Mouse (Mus musculus) cerebral cortex, adult 2 months (tissue): ENCODE measurements around the gene Gsg1l.

Experiments used
- WGBS: fragments of 180-500 bp; shearing (Covaris S2); methylation state at CpG from one replicate; pipeline ENCODE4 v1.1.7; 2018; 5-methylcytosine and 5-hydroxymethylcytosine counted together

Gsg1l gene

DNA sequence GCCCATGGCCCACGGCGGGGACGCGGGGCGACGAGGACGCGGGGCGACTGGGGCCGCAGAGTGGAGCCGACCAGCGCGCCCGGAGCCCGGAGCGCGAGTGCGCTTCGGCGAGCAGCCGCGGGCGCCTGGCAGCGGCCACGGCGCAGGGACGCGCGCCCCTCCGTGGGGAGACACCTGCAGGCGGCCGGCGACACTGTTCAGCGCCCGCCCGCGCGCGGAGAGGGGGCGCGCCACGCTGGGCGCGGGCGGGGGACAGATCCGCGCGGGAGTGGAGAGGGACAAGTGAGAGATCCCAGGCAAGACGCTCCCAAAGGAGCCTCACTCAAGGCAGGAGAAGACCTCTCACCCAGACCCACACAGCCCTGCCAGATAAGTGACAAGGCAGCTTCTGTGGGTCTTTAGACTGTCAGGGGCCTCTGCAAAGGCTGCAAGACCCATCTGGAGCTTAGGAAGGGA, at the start of gene Gsg1l:
TSS of gene Gsg1l (minus strand) at position 126 of the 456 bp plus-strand sequence.
- WGBS, result under 1% methylated on average over 45 of the region's 49 CpGs

DNA sequence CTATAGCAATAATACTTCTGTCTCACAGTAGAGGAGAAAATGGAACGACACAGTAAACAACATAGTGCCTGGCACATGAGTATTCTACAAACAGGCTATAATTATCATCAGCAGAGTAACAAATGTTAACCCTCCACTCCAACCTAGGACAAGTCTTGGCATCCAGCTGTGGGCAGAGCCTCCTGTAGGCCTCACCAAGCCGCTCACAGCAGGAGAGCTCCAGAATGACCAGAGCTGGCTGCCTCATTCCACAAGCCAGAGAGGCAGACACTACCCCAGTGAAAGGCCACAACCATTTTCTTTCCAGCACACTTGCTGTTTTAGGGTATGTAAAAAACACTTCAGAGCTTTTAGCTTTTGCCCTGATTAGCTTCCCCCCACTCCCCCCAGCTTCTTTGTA, 45.5 kb upstream of the Gsg1l start:
- 76% methylated on average over 2 of the region's 2 CpGs for WGBS

DNA sequence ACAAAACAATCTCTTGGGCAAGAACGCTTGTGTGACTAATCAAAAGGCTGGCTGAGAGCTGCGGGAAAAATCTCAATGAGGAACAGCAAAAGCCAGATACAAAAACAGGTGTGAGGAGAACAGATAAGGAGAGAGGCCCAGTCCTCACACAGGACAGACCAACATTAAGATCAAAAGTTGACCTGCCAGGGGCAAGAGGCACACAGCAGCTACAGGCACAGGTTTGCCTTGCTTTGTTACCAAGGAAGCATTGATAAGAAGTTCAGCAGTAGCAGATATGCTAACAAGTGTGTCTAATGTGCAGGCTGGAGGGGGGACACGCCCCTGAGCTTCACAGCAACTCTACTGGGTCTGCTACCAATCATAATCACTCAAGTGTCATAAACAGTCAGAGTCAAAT, 44.3 kb upstream of the Gsg1l start:
- WGBS, result 63% methylated on average over 3 of the region's 3 CpGs

DNA sequence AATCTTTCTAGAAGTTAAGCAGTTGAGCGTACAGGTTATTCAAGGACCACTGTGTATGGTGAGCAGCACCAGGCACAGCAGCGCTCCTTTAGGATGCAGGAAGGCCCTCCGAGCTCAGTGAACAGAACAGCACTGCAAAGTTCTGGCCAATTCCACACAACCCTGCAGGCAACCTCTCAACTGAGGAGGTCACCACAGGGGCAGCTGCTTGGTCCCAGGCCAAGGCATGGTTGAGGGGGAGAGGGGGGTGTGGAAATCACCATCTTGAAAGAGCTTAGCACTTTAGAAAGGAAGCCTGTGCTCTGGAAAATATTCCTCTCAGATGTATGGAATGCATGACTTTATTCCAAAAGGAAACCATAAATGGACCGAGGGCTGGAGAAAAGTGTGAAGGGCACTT, 39.3 kb upstream of the Gsg1l start:
- 87% methylated on average over 4 of the region's 4 CpGs for WGBS

DNA sequence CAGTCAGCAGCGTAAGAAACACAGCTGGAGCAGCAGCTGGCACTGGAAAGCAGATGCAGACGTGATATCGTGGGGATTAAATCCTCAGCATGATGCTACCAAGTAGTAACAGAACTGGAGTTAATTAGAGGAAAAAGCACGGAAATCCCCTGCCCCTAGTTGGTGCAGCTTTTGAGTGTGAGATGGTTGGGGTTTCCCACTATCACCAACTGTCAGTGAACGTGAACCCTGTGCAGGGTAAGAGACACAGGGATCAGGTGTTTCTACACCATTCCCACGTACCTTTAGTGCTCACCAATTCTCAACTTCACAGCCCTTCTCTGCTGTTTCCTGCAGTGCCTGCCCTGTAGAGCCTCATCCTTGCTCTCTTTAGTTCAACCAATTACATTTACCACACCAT, 37.6 kb upstream of the Gsg1l start:
- WGBS, result 66% methylated on average over 6 of the region's 6 CpGs

DNA sequence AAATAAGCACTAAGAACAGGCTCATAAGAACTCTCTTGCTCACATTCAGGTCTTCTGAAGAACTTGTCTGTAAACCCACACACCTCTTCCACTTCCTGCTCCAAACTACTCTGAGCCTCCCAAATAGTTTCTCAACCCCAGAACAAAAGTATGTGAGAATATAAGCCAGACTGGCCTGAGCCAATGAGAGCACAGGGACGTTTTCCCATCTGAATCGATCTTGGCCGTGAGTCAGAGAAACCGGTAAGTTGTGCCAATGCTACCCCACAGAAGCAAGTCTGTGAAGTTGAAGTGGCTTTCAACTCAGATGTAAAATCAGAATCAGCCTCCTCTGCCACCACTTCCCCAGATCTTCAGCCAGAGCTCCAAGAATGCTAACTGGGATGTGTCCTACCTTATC, 31.1 kb upstream of the Gsg1l start:
- WGBS, result 36% methylated on average over 4 of the region's 4 CpGs

DNA sequence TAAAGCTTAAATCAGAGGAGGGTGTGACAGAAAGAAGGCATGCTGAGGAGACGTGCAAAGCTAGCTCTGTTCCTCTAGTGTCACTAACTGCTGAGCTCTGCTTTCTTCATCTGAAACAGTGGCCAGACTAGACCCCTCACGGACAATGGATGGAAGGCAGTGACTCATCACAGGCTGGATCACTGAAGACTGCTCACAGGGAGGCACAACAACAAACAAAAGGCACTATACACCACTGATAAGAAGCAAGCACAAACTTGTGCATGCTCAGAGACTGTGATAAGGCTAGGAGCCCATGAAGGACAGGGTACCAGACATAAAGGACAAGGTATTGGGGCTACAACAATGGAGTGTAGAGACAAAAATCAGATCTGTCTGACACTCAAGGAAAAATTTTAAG, 29.0 kb upstream of the Gsg1l start:
- WGBS, result 57% methylated on average over 2 of the region's 2 CpGs

DNA sequence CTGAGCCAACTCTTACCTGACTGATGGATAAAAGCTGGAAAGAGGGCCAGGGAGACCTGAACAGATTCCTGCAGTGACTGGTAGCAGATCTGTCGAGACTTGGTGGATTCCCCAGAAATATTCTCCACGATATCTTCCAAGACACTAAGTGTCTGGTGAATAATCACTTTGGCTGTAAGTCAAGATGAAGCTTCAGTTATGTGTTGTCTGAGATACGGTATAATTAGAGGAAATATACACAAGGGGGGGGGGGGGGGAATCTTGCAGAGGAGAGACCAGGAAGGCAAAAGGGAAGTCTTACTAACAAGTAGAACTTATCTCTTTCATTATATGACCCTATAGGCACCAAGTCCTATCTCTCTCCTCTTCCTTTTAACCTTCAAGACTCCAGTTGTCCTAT, 27.7 kb upstream of the Gsg1l start:
- 41% methylated on average over 3 of the region's 3 CpGs for WGBS

DNA sequence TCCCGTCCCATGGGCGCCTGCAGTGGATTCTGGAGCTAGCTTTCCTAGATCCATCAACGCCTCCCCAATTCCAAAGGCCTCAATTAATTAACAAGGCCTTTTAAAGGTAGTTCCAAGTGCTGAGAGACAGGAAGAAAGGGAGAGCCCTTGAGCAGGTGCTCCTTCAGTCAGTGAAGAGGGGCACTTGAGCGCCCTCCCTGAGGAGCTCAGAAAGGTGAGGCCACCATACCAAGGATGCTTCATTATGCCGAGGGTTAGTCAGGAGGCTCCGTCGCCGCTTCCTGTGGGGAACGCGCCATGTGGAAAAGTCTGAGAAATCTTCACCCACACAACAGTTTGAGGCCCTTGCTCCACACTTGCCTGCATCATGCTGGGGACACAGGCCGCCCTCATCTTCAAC, 18.2 kb upstream of the Gsg1l start:
- 74% methylated on average over 11 of the region's 11 CpGs for WGBS

DNA sequence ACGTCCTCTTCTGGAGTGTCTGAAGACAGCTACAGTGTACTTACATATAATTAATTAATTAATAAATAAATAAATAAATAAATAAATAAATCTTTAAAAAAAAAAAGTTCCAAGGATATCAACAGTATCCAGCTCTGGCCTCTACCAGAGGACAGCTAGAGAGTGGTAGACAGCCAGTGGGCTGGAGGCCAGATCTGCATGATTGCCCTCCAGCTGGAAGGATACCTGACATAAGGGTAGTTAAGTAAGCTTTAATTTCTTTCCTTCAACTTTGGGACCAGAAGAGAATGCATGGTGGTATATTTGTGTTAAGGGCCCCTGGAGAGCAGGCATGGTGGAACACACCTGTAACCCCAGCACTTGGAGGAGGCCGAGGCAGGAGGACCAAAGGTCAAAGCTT, 17.6 kb upstream of the Gsg1l start:
- 95% methylated on average over 2 of the region's 2 CpGs for WGBS

DNA sequence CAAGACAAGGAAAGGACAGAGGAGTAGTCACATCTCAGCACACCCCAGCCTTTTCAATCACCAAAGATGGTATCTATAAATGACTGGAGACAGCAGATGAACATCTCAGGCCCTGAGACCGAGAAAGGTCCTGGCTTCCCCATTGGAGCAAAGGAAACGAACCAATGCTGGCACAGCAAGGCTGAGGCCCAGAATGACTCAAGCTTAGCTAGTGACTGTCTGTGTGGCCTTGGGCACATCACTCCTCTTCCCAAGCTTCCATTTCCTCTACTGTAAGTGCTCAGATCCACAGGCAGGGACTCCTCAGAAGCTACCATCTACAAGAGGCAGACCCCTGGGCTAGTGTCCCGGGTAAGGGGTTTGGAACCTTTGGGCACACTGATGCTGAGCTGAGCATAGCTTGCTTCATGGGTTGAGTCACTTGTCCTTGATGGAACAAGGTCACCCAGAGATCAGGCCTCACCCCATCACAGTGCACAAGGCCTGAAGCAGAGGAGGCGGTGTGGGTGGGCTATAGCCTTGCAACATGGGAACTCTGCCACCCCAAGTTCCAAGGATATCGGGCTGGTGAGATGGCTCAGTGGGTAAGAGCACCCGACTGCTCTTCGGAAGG, 17.1 kb upstream of the Gsg1l start:
- WGBS, result 98% methylated on average over 7 of the region's 7 CpGs

DNA sequence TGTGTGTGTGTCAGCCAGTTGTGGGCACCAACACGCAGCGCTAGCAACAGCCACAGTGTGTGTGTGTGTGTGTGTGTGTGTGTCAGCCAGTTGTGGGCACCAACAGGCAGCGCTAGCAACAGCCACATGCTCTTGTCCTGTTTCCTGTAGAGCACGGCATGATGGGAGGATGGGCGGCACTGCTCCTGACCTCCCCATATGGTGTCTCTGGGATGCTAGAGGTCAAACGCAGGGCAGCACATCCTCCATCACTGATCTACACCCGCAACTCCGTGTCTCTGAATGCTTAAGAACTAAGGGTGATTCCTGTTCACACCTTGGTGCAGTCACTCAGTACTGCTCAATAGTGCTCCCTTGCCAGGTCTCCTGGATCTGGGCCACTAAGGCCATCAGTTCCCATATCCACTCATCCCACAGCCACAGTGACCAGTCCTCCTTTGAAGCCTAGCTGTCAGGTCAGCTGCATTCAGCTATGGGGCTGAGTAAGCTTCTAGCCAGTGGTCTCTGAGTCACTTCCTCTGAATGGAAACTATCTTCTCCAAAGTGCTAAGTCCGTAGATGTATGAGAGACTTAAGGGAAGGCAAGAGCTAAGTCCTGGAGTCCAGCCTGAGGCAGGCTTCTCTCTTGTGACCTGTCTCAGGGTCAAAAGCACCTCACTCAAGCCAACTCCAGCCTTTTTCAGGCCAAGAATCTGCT, 15.2 kb upstream of the Gsg1l start:
- WGBS, result 82% methylated on average over 7 of the region's 9 CpGs

DNA sequence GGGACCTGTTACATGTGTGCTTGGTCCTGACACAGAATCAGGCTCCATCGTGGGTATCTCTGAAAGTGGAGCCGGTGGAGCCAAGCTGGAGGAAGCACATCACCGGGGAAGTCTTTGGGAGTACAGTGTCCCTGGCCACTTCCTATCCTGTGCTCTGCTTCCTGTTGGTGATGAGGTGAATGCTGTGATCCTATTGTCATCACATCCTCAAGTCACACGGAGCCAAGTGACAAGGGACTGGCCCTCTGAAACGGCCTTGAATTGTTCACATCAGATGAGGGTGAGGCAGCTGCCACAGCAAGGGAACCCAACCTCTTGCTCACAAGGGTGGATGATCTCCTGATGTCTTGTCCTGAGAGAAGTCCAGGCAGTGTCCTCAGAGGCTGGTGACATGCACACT, 14.4 kb upstream of the Gsg1l start:
- WGBS, result 72% methylated on average over 5 of the region's 5 CpGs

DNA sequence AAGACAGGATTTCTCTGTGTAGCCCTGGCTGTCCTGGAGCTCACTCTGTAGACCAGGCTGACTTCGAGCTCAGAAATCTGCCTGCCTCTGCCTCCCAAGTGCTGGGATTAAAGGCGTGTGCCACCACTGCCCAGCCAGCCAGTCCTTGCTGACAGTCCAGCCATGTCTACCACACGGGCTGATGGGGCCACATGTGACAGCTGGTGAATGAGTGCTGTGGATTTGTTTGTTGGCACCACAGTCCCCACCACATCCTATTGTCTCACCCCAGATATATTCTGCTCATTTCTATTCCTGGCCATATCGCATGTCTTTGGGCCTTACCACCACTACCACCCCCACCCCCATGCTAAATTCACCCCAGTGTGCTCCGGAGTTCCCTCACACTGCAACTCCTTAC, 12.5 kb upstream of the Gsg1l start:
- 93% methylated on average over 5 of the region's 5 CpGs for WGBS

DNA sequence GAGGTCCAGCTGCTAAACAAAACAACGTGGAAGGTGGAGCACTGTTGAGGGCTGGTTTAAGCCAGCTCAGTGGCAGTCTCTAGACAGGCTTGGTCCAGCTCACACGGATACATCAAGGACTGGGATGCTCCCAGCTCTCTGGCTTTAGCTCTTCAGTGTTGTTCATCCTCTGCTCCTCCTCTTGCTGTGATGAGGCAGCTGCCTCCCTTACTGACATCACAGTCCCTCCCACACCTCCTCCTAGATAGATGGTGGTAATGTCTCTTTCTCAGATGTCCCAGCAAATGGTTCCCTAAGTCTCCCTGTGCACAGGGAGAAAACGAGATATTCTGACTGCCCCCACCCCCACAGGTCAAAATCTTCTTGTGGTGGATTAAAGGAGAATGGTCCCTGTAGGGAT, 11.0 kb upstream of the Gsg1l start:
- WGBS, result 31% methylated on average over 3 of the region's 3 CpGs

DNA sequence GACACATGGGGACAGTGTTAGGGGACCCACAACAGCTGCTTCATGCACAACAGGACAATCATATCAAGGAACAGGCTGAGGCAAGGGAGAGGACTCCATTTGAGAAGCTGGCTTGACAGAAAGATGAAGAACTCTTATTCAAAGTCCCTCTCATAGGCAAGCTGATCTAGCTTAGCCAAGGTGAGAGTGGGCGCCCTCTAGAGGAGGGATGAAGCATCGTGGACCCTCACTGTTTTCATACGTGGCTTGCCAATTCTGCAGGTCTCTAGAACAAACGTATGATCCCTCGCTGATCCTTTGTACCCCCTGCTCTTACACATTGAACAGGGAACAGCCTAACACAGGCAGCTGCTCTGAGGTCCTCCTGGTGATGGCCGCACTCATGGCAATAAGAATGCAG, 7.6 kb upstream of the Gsg1l start:
- WGBS, result 12% methylated on average over 6 of the region's 6 CpGs

DNA sequence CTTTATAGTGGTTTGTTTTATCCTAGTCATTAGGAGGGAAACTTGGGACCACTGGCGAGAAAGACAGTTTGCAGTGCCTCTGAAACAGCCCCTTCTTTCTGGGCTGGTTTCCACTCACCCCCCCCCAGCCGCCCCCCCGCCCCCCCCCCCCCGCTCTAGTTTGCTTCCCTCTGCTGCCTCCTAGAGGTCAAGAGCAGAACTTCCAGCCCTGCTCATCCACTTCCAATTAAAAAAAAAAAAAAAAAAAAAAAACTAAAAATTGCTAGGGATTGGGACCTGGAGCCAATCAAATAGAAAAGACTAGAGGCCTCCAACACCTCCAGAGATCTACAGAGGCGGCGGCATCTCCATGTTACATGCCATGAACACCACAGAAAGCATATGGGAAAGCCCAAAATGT, 5.9 kb upstream of the Gsg1l start:
- 14% methylated on average over 6 of the region's 6 CpGs for WGBS

DNA sequence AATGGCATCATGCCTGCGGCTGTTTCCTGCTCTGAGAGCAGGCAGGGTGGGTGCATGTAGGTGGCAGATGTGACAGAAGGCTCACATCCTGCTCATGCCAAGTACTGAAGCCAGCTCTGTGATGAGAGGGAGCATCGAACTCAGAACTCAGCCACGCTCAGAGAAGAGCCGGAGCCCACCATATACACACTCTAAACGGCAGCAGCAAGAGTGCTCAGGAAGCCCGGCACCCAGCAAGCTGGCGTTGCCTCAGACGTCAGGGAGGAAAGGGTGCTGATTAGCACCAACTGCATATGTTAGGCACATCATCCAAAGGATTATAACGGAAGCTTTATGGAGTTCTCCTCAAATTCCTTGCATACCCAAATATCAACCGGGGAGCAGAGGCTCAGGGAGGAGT, 5.4 kb upstream of the Gsg1l start:
- 30% methylated on average over 10 of the region's 10 CpGs for whole genome bisulfite sequencing

DNA sequence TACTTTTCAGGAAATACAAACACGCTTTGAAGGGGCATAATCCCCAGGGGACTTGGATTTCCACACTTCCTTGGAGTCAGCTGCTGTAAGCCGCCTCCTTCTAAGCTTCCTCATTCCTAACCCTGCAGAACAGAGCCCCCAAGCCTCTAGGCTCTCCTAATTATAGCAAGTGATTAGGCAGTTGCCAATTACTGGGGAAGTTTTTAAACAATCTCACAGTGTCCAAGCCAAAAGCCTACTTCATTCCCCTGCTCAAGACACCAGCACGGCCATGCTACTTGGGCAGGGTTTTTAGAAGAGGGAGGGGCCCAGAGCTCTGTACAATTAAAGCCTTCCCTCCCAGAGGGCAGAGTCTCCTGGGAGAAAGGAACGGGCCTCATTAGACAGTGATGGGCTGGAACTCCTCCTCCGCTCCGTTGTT, 4.1 kb upstream of the Gsg1l start:
- WGBS, result 52% methylated on average over 6 of the region's 6 CpGs

DNA sequence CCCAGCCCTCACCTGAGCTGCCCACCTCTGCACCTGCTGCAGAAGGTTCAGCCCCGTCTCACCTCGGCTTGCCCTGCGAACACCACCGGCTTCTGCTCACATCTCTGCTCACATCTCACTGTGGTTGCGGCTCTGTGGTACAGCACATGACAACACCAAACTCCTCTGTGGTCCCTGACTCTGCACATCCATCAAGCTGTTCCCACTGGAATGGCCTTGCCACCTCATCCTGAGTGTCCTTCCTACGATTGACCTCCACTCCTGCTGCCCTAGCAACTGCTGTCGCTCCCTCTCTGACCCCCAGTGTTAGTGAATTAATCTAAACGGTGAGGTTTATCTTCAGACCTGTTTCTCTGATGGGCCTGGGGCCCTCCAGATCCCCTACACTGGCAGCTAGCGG, 2.9 kb upstream of the Gsg1l start:
- 96% methylated on average over 9 of the region's 9 CpGs for WGBS

DNA sequence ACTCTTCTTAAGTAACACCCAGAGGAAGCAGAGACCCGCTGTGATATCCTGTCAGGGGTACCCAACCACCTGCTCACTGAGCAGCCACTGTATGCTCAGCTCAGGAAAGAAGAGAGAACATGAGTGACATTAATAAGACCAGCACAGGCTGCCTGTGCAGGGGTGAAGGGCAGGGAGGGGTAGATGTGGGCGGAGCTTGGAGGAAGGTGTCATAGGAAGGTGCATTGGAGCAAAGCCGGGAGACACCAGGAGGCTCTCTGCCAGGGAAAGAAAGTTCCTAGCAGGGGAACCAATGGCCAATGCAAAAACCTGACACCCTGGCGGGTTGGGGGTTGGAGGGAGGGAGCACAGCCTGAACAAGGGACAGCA, 1.8 kb upstream of the Gsg1l start:
- 46% methylated on average over 4 of the region's 4 CpGs for WGBS

DNA sequence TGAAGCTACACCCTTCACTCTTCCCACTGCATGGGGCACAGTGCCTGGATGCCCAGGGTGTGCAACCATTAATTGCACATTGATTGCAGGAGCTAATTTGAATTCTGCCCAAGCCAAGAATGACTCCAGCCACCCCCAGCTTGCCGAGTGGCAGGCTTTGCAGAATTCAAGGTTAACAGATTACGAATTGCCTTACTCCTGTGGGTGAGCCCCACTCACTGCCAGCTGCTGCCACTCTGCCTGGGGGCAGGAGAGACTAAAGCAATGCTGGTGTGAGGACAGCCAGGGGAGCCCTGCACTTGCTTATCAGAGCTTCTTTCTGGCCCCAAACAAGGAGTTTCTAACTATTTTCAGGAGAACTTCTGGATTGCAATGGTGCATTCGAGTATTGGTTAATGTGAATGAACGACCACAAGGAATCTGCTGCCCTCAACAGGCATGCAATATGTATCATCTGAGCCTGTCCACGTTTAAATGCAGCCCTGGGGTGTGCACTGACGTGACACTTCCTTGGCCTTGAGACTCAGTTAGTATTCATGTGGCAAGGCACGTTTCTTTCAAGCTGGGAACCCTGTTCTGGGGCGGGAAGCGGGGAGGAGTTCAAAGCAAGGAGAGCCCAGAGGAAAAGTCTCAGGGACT, 1.2 kb upstream of the Gsg1l start:
- 12% methylated on average over 9 of the region's 9 CpGs for WGBS

DNA sequence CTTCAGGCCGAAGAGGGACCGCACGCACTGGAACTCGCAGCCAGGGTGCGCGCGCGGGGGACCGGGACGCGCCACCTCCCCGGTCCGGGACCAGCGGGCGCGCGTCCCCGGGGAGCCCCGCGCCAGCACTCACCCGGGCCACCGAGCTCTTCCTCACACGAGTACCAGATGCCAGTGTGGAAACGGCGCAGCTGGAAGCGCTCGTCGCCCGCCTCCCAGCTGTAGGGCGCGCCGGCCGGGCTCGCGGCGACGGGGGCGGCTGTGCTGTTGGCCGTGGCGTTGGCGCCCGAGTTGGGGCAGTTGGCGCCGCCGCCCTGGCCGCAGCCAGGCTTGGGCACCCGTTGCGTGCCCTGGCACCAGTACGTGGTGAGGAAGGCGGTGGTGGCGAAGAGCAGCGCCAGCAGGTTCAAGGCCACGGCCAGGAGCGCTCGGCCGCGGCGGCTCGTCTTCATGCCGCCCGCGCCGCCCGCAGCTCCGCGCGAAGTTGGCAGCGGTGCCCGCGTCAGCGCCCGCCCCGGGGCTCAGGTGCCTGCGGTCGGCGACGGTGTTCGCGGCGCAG, 405 bp downstream of the Gsg1l start:
- under 1% methylated on average over 80 of the region's 80 CpGs for WGBS
